Mouse (Mus musculus) liver, embryonic 13.5 days (tissue): ENCODE results near the gene Zc3h7b. TPM values are rescaled to one million over a fixed set of nuclear protein-coding genes. Genes with fewer than 3 reads are reported as not detected.

Source experiments
- ATAC-seq: fragments of 200-750 bp; cut with Nextera tagmentation; 2 replicates; pipeline ENCODE4 v1.8.0; 2017; ENCODE audit warnings: low read depth, mild to moderate bottlenecking, moderate number of reproducible peaks, moderate library complexity
- DNase-seq: peaks from one replicate; pipeline ENCODE4 v3.0.0; 2022
- H3K27ac ChIP-seq: fragments of 300-500 bp; sonication (generic); 2 replicates; pipeline ENCODE4 v1.5.1; 2015; ENCODE audit warnings: moderate library complexity, mild to moderate bottlenecking, inconsistent platforms
- H3K27me3 ChIP-seq: fragments of 300-500 bp; sonication (generic); 2 replicates; pipeline ENCODE4 v1.6.1; 2015; ENCODE audit warnings: mild to moderate bottlenecking, inconsistent platforms
- H3K36me3 ChIP-seq: fragments of 300-500 bp; sonication (generic); 2 replicates; pipeline ENCODE4 v1.6.1; 2015; ENCODE audit warnings: mild to moderate bottlenecking, inconsistent platforms
- H3K4me1 ChIP-seq: fragments of 300-500 bp; sonication (generic); replicated peaks from 2 replicates; pipeline ENCODE4 v1.6.1; 2015; ENCODE audit warnings: inconsistent platforms
- H3K4me2 ChIP-seq: fragments of 300-500 bp; sonication (generic); 2 replicates; pipeline ENCODE4 v1.6.1; 2015; ENCODE audit warnings: inconsistent platforms, mild to moderate bottlenecking, moderate library complexity
- H3K4me3 ChIP-seq: fragments of 300-500 bp; sonication (generic); replicated peaks from 2 replicates; pipeline ENCODE4 v1.5.1; 2015; ENCODE audit warnings: mild to moderate bottlenecking, inconsistent platforms
- H3K9ac ChIP-seq: fragments of 300-500 bp; sonication (generic); 2 replicates; pipeline ENCODE4 v1.6.1; 2015; ENCODE audit warnings: mild to moderate bottlenecking, inconsistent platforms
- H3K9me3 ChIP-seq: fragments of 300-500 bp; sonication (generic); replicated peaks from 2 replicates; pipeline ENCODE4 v1.6.1; 2016; ENCODE audit warnings: inconsistent platforms
- WGBS: fragments of 180-500 bp; shearing (Covaris S2); methylation state at CpG from one replicate; pipeline ENCODE4 v1.1.7; 2015; ENCODE audit not compliant: insufficient replicate concordance; 5-methylcytosine and 5-hydroxymethylcytosine counted together
- polyA plus RNA-seq: library from polyadenylated mRNA; unstranded; fragments of >200 nt; fragmentation: Nextera tagmentation; extraction: Ambion mirVana; gene quantifications from 2 replicates; pipeline ENCODE4 v1.2.1, GENCODE M21; 2015

The Zc3h7b gene
- polyA plus RNA-seq, 1 experiment from 2014 or later: 5.3 TPM

DNA sequence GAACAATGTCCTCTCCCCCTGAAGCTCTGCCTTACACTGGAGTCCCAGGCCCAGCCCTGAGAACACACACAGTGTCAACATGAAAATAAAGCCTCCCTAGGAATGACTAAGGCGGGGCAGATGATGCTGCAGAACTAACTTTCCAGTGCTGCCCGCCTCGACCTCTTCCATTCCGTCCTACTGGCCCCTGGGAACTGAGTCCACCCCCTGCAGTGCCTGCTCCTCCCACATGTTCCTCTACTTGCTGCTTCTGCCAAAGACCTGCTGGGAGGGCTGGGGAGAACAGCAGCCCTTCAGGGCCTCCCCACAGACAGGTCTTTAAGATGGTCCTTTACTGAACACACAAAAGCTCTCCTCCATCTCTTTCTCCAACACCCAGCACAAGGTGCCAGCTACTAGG lies 34.1 kb upstream of the Zc3h7b start:
- no peak overlapping the region for H3K4me3 ChIP-seq
- H3K36me3 ChIP-seq: peaks cover 95% of the 10 kb centered on the region
- no peaks in the 10 kb centered on the region; the same call in 1 of the 2 replicates for H3K4me1 ChIP-seq
- ATAC-seq: no peak
- no peaks in the 10 kb centered on the region for H3K27me3 ChIP-seq
- H3K27ac ChIP-seq: no peak overlapping the region
- no peak overlapping the region for H3K9ac ChIP-seq
- H3K4me2 ChIP-seq: no peak overlapping the region
- DNase-seq: no peak
- H3K9me3 ChIP-seq: no peaks in the 10 kb centered on the region
- WGBS: 79% methylated on average over 4 of the region's 4 CpGs

DNA sequence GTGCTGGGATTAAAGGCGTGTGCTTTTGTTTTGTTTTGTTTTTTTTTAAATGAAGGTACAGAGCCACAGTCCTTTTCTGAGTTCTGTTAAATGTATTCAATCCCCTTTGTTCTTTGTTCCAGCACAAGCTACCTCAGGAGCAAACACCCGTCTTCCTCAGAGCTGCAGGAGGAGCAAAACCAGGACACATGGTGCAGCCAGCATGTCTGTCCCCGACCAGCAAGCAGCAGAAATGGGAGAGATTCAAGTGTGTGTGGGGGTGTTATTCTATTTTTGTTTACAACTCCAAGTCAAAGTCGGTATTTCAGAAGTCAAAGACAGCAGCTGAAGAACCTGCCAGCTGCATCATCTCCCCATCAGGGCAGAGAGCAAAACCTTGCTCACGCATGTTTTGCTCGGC lies 31.1 kb upstream of the Zc3h7b start:
- no peak overlapping the region for H3K27ac ChIP-seq
- no peak overlapping the region for H3K9ac ChIP-seq
- H3K27me3 ChIP-seq: no peaks in the 10 kb centered on the region
- no peak for ATAC-seq
- DNase-seq: no peak
- peaks cover 95% of the 10 kb centered on the region for H3K36me3 ChIP-seq
- no peak overlapping the region for H3K4me3 ChIP-seq
- WGBS: 85% methylated on average over 6 of the region's 6 CpGs
- H3K9me3 ChIP-seq: no peaks in the 10 kb centered on the region
- H3K4me2 ChIP-seq: no peak overlapping the region
- no peaks in the 10 kb centered on the region; the same call in 1 of the 2 replicates for H3K4me1 ChIP-seq

DNA sequence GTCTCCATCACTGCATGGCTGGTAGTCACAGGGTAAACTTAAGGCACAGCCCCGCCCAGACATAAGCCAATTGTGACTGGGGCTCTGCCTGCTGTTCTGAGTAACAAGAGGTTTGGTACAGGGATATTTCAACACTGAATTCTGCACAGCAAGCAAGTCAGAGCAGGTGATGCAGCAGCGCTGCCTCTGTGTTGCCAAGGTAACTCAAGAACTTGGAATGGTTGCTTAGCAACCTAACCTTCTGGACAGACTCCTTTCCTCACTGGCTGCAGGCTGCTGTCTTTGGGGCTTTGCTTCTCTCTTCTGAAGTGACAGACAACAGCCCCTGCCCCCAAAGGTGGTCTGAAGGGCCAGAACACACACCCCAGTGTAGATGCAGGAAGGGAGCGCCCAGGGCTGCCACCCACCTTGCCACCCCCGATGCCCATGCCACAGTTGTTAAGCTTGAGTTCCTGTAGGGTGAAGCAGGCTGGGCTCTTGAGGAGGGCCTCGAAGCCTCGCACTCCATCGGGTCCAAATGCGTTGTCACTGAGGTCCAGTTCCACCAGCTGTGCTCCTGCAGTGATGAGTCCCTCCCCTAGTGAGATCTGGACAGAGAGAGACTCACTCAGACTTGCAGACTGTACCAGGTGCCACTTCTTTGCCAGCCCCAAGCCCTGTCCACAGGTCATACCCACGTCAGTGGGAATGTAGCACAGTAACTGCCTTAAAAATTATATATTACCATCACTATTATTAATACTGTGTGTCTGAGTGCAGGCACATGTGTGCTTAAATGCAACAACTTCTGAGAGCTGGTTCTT lies 26.3 kb upstream of the Zc3h7b start:
- WGBS: 90% methylated on average over 9 of the region's 9 CpGs
- H3K4me3 ChIP-seq: no peak overlapping the region
- no peaks in the 10 kb centered on the region for H3K9me3 ChIP-seq
- H3K27ac ChIP-seq: no peak overlapping the region
- H3K4me1 ChIP-seq: no peaks in the 10 kb centered on the region
- ATAC-seq (no peak), DNase-seq (no peak)
- no peak overlapping the region for H3K4me2 ChIP-seq
- H3K27me3 ChIP-seq: no peaks in the 10 kb centered on the region
- no peak overlapping the region for H3K9ac ChIP-seq
- H3K36me3 ChIP-seq: peaks cover 96% of the 10 kb centered on the region

- Histone ChIP-seq H3K36me3 (peaks cover 96% of the 10 kb centered on the region), H3K9me3 (no peaks in the 10 kb centered on the region)
- 93% methylated on average over 6 of the region's 6 CpGs for WGBS
These were observed 25.7 kb upstream of the Zc3h7b start for GRCm38 (mm10) chr15:81719139-81719531.

GRCm38 (mm10) chr15:81722361-81722760 lies 22.5 kb upstream of the Zc3h7b start:
- Histone ChIP-seq H3K27ac (no peak overlapping the region), H3K9me3 (no peaks in the 10 kb centered on the region), H3K9ac (no peak overlapping the region), H3K27me3 (no peaks in the 10 kb centered on the region), H3K36me3 (peaks cover 96% of the 10 kb centered on the region), H3K4me2 (no peak overlapping the region), H3K4me1 (peaks cover 16% of the 10 kb centered on the region), H3K4me3 (no peak overlapping the region)
- DNase-seq (no peak), ATAC-seq (no peak)
- WGBS: 90% methylated on average over 5 of the region's 5 CpGs

More at GRCm38 (mm10) chr15:81719139-81719531, 25.7 kb upstream of the Zc3h7b start:
- Histone ChIP-seq H3K9ac (no peak overlapping the region), H3K4me3 (no peak overlapping the region), H3K27me3 (no peaks in the 10 kb centered on the region), H3K27ac (no peak overlapping the region), H3K4me2 (no peak overlapping the region), H3K4me1 (no peaks in the 10 kb centered on the region)
- DNase-seq (no peak), ATAC-seq (no peak)

DNA sequence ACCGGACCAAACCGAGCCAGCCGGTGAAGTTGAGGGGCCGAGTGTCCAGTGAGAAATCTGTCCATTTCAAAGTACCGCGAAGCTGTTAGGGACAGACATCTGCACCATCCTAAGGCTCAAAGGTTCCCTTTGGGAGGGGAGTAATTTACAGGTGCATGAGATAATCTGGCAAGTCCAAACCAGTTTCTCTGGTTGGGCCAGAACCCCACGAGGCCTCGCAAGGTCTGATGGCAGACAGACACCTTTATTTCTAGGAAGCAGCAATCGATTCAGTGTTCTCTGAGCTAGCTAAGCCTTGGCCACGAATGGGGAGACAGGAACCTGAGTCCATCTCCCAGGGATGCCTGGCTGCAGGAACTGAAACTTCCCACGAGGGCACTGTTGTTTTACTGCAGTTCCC lies 21.2 kb upstream of the Zc3h7b start:
- no peak overlapping the region for H3K27ac ChIP-seq
- H3K4me2 ChIP-seq: no peak overlapping the region
- DNase-seq (no peak), ATAC-seq (no peak)
- 88% methylated on average over 11 of the region's 11 CpGs for WGBS
- H3K4me1 ChIP-seq: peaks cover 29% of the 10 kb centered on the region
- H3K9me3 ChIP-seq: no peaks in the 10 kb centered on the region
- H3K27me3 ChIP-seq: no peaks in the 10 kb centered on the region
- H3K9ac ChIP-seq: no peak overlapping the region
- H3K36me3 ChIP-seq: peaks cover 83% of the 10 kb centered on the region
- no peak overlapping the region for H3K4me3 ChIP-seq

GRCm38 (mm10) chr15:81725965-81726364 lies 18.9 kb upstream of the Zc3h7b start:
- Histone ChIP-seq H3K27ac (no peak overlapping the region), H3K4me2 (no peak overlapping the region), H3K4me1 (peaks cover 30% of the 10 kb centered on the region), H3K36me3 (peaks cover 60% of the 10 kb centered on the region), H3K4me3 (no peak overlapping the region), H3K27me3 (no peaks in the 10 kb centered on the region), H3K9me3 (no peaks in the 10 kb centered on the region), H3K9ac (no peak overlapping the region)
- WGBS: 96% methylated on average over 8 of the region's 8 CpGs
- no peak for ATAC-seq
- DNase-seq: no peak

DNA sequence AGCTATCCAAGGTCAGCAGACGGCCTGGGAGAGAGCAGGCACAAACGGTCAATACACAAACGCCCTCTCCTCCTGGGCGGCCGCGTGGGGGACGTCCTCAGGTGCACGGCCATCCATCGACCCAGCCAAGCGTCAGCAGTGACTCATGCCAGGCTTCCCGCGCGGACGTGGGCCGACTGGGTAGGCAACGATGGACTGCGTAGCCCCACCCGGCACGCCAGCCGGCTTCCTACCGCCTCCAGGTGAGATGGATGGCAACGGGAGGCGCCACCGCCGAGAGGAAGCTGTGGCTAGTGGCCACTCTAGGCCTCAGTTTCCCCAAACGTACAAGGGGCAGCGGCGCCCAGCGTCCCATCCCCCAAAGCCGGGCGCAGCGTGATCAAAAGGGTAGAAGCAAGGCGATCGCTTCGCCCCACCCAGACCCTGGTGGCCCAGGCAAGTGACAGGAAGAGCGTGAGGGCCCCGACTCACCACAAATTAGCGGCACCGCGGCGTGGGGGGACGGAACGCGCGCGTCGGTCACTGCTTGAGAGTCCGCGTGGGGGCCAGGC lies 15.5 kb upstream of the Zc3h7b start:
- Histone ChIP-seq H3K4me3 (peak overlapping the region; percentile 100), H3K4me2 (peak overlapping the region; percentile 93), H3K27me3 (peaks cover 6% of the 10 kb centered on the region; the same call in 1 of the 2 replicates), H3K4me1 (peaks cover 30% of the 10 kb centered on the region), H3K9ac (peak overlapping the region; percentile 98), H3K9me3 (no peaks in the 10 kb centered on the region), H3K36me3 (peaks cover 26% of the 10 kb centered on the region), H3K27ac (peak overlapping the region; percentile 93)
- peak; percentile 50 for DNase-seq
- WGBS: under 1% methylated on average over 49 of the region's 49 CpGs
- peak; percentile 62 for ATAC-seq

DNA sequence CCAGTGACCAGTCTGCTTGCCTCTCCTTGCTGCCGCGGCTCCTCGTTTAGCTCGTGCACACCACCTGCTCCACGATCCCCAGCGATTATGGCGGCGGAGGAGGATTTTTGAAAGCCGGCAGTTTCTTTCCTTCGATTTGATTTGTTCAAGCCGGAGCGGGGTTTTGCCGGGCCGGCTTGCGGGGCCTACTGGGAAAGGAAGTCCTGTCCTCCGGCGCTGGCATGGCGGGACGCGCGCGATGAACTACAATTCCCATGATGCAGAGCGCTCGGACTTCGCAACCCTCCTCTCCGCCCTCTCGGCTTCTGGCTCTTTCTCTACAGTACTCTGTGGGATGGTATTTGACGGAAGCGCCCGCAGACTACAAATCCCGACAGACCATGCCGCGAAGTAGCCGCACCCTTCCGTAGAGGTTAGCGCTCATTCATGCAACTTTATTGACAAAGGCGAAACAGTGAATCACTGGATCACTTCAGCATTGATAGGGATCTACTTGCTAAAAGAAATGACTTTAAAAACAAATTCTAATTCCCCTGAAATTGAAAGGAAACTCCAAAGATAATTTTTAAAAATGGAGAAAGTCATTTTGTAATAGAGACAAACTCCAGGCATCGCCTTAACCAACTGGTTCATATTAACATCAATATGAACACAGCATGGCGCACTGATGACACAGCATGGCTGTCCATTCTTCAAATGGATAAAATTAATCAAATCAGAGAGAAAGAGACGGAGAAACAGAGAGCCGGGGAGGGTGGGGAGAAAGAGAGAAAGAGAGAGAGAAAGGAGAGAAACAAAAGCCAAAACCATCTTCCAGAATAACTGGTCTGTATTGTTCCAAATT lies 14.8 kb upstream of the Zc3h7b start:
- Histone ChIP-seq H3K9me3 (no peaks in the 10 kb centered on the region), H3K4me3 (peak overlapping the region; percentile 100), H3K4me1 (peaks cover 33% of the 10 kb centered on the region), H3K36me3 (peaks cover 19% of the 10 kb centered on the region), H3K9ac (peak overlapping the region; percentile 98), H3K27me3 (peaks cover 6% of the 10 kb centered on the region; the same call in 1 of the 2 replicates), H3K4me2 (peak overlapping the region; percentile 93), H3K27ac (peak overlapping the region; percentile 93)
- DNase-seq (peak; percentile 99), ATAC-seq (peak; percentile 97)
- 5% methylated on average over 41 of the region's 41 CpGs for WGBS

GRCm38 (mm10) chr15:81735075-81735474 lies 9.8 kb upstream of the Zc3h7b start:
- WGBS: 41% methylated on average over 3 of the region's 3 CpGs
- no peaks in the 10 kb centered on the region for H3K9me3 ChIP-seq
- H3K9ac ChIP-seq: no peak overlapping the region
- H3K27me3 ChIP-seq: peaks cover 11% of the 10 kb centered on the region; the same call in 1 of the 2 replicates
- ATAC-seq (no peak), DNase-seq (no peak)
- H3K4me2 ChIP-seq: no peak overlapping the region
- no peak overlapping the region for H3K4me3 ChIP-seq
- H3K36me3 ChIP-seq: no peaks in the 10 kb centered on the region
- H3K27ac ChIP-seq: no peak overlapping the region
- peaks cover 3% of the 10 kb centered on the region; the same call in 1 of the 2 replicates for H3K4me1 ChIP-seq

DNA sequence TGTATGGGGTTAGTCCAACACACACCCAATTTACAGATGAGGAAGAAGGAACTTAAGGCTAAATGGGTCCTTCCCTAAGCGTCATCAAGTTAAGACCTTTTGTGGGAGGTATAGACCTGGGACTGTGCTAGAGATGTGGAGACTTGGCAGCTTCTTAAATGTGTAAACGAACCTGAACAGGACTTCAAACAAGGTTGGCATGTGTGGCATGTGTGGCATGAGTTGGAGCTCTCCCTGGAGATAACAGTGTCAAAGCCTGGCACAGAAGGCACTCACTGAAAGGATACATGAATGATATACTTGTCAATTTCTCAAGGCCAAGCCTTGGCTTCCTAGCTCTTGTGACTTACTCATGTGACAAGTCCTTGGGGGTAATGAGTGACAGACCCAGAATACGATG lies 5.6 kb upstream of the Zc3h7b start:
- Histone ChIP-seq H3K9ac (no peak overlapping the region), H3K4me2 (no peak overlapping the region), H3K9me3 (no peaks in the 10 kb centered on the region), H3K36me3 (no peaks in the 10 kb centered on the region), H3K4me1 (0 out of 2 replicates have a peak, but pooled peaks cover 3% of the 10 kb centered on the region), H3K27me3 (0 out of 2 replicates have a peak, but pooled peaks cover 5% of the 10 kb centered on the region), H3K4me3 (no peak overlapping the region), H3K27ac (no peak overlapping the region)
- DNase-seq (no peak), ATAC-seq (no peak)
- WGBS: 61% methylated on average over 3 of the region's 3 CpGs
